Mouse (Mus musculus) liver, embryonic 14.5 days (tissue): Measurements from ENCODE around the gene Eipr1.
A peak's percentile ranks its signal among the peaks of the same experiment; 100 is the strongest.

ENCODE experiments used
- CTCF ChIP-seq: IDR thresholded peaks from 2 replicates; pipeline ENCODE4 v1.5.1; 2016; ENCODE audit warnings: antibody characterized with exemption, low read depth, control low read depth
- EP300 ChIP-seq: IDR thresholded peaks from 2 replicates; pipeline ENCODE4 v1.6.1; 2016; ENCODE audit warnings: antibody characterized with exemption, low read depth

GRCm38 (mm10) chr12:28784355-28784754 is 32.8 kb downstream of the Eipr1 start:
- TF ChIP-seq CTCF, result peak; percentile 60
- no peak for TF ChIP-seq EP300
